Mouse (Mus musculus) left cerebral cortex, adult 18-20 months (tissue): ENCODE results near the gene Eif4e. TPM values are rescaled to one million over a fixed set of nuclear protein-coding genes. Genes with fewer than 3 reads are reported as not detected.
"Not testable (repeated sequence)": the region's sequence is repeated elsewhere in the genome, so short reads cannot be mapped to it uniquely, and the experiment has no call there.

Experiments used
- DNase-seq, 2 experiments: peaks; one replicate each; pipeline ENCODE4 v3.0.0; 2021 to 2022; ENCODE audit warnings: low spot score in 2 of 2, mixed read lengths in 1 of 2
- total RNA-seq, 2 experiments: library from RNA; stranded (reverse); gene quantifications; 2 replicates each; pipeline ENCODE4 v1.2.3; 2021

Gene Eif4e
- total RNA-seq, 2 experiments from 2014 or later, result 189 to 215 TPM

- DNase-seq, result no peak
Measured at GRCm38 (mm10) chr3:138515656-138516370, 10.2 kb upstream of the Eif4e start.

GRCm38 (mm10) chr3:138517881-138518280 lies 8.1 kb upstream of the Eif4e start:
- DNase-seq, result no peak

GRCm38 (mm10) chr3:138519218-138519617 lies 6.8 kb upstream of the Eif4e start:
- no peak for DNase-seq

- DNase-seq, result no peak
Measured at GRCm38 (mm10) chr3:138523956-138524355, 2.0 kb upstream of the Eif4e start.

- DNase-seq, result no peak
Measured at GRCm38 (mm10) chr3:138525494-138525893, 485 bp upstream of the Eif4e start.

DNA sequence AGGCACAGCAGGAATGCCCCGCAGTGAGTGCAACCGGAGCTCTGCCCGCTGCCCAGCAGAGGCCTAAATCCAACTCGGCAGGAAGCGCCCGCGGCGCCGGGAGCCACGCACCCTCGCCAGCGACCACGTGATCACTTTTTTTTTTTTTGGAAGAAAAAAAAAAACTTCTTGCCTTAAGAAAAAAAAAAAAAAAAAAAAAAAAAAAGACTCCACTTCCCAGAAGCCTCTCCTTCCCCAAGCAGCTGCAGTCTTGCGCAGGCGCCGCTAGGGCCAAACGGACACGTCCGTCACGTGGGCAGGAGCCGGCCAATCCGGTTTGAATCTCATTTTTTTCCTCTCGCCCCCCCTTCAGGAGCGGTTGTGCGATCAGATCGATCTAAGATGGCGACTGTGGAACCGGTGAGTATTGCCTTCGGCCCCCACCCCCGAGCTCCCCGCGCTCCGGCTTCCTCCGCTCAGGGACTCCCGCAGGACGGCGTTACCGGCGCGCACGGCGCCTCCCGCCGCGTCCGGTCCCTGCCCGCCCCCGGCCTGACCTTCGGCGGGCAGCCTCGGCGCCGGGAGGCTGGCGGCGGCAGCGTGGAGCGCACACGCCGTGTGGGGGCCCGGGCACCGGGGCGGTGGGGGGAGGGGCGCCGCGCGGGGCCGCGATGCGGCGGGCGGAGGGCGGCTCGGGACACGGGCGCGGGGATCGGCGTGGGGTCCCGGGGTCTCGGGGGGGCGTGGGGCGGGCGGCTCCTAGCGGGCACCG lies 1.1 kb downstream of the Eif4e start:
- DNase-seq, result peak; percentile 96 to 97

GRCm38 (mm10) chr3:138527667-138528231 lies 1.8 kb downstream of the Eif4e start:
- peak; percentile 44 to 51 for DNase-seq

DNA sequence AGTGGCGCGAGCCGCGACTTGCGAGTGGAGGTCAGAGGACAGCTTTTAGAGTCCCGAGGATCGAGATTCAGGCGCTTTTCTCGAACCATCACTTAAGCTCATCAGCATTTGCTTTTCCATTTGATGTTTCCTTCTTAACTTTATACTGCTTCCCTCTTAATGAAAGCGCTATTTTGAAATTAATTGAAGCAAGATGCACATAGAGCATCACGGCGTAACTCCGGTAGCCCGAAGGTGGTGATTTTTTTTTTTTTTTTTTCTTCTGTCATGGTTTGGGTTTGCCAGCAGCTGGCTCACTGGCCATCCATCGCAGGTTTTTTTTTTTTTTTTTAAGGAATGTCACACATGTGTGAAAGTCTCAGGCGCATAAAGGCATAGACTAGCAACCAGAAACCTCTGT lies 2.3 kb downstream of the Eif4e start:
- no peak for DNase-seq

DNA sequence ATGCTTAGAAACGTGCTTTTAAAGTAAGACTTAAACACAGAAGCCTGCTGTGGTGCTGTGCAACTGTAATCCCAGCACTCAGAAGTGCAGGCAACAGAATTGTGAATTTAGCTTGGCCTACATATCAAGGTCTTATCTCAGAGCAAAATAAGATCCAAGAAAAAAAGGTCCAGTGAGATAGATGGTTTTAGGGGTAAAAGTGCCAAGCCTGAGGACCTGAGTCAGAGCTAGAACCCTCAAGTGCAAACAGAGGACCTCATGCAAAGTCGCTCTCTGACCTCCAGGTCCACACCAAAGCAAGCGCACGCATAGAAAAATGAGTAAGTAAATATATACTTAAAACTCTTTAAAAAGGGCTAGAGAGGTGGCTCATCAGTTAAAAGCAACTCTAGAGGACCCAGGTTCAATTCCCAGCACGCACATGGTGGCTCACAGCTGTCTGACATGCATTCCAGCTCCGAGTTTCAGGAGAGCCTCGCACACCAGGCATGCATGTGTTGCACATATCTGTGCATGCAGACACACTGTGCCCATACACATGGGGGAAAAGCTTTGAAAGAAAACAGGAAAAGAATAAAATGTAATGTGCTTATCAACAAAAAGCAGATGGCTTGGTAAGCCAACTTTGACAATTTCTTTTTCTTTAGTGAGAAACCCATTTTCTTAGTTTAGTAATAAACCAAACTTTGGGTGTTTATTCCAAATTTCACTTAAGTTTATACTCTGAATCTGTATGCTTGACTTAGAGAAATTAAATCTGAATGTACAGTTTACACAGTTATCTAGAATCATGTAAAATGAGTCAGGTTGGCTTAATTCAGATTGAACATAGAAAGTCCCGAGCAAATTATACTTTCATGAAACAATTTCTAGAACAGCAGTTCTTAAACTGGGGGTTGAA lies 4.8 kb downstream of the Eif4e start:
- no peak for DNase-seq

DNA sequence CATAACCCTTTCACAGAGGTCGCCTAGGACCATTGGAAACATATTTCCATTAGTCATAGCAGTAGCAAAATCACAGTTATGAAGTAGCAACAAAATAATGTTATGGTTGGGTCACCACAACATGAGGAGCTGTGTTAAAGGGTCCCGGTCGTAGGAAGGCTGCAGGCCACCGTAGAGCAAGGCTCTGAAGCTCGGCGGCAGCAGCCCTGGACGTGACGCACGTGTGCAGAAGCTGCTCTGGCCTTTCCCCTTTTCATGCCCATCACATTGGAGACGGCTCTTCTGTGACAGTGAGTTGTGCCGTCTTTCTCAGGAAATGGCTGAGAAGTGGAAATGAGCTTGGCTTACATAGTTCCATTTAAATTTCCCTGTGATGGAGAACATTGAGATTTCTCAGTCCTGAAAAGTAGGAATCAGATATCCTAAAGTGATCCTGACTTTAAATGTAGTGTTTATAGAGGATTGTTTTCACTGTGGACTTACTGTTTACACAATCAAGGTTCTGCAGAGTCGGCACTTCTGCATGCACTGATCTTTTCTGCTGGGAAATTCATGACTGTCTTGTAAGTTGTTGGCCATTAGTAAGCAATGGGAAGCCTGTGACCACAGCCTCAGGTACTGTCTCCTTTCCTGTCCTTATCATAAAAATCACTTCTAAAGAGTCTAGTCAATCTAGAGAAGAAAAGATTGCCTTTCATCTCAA lies 5.7 kb downstream of the Eif4e start:
- no peak for DNase-seq

DNA sequence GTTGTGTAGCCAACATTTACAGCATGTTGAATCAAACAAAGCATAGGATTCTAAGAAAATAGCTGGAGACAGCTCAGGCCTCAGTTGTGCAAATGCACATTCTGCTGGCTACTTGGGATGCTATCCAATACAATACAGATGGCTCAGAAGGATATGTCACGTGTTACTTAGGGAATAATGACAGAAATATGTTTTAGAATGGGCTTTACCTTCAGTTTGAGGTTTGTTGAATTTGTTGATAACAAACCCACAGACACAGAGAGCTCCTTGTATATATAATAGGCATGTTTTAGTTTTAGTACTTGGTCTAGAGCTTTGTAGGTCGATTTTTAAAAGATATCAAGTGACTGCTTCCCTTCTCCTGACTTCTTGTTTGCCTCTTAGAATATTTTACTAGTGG lies 6.8 kb downstream of the Eif4e start:
- no peak for DNase-seq

- DNase-seq, result no peak
Measured at GRCm38 (mm10) chr3:138536031-138536430, 10.1 kb downstream of the Eif4e start.

- DNase-seq, result no peak
Measured at GRCm38 (mm10) chr3:138542621-138543020, 16.6 kb downstream of the Eif4e start.

DNA sequence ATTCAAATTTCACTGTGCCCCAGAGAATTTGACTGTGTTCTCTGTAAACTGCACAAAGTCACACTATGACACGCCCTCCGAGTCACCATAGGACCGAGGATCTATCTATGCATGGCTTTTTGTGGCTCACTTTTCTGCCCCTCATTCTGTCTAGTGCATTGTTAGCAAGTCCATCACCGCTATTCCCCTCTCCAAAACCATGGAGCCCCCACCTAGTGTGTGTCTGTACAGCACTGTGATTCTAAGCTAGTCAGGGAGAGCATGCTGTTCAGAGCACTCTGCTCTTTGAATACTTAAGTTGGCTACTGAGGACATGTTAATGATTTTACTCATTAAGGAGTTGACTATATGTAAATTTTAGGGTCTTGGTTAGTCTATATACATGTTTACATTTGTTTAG lies 18.1 kb downstream of the Eif4e start:
- DNase-seq, result no peak

GRCm38 (mm10) chr3:138546678-138547077 lies 20.7 kb downstream of the Eif4e start:
- DNase-seq, result peak in 1 of 2 experiments; percentile 14

DNA sequence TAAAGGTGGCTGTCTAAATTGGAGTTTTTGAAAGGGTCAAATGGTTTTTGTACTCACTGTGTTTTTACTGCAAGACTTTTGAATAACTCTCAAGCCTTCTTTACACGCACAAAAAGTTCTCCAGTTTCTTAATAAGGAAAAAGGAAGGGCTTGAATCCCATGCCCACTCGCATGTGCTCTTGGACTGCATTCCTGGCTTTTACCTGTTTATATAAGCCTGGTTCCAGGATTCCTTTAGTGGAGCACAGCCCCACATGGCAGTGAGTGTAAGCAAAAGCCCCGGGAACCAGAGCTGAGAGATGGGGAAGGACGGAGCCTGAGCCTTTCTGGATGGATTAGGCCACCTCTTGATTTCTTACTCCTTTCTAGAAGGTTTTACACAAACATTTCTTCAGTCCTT lies 23.1 kb downstream of the Eif4e start:
- DNase-seq, result no peak

DNA sequence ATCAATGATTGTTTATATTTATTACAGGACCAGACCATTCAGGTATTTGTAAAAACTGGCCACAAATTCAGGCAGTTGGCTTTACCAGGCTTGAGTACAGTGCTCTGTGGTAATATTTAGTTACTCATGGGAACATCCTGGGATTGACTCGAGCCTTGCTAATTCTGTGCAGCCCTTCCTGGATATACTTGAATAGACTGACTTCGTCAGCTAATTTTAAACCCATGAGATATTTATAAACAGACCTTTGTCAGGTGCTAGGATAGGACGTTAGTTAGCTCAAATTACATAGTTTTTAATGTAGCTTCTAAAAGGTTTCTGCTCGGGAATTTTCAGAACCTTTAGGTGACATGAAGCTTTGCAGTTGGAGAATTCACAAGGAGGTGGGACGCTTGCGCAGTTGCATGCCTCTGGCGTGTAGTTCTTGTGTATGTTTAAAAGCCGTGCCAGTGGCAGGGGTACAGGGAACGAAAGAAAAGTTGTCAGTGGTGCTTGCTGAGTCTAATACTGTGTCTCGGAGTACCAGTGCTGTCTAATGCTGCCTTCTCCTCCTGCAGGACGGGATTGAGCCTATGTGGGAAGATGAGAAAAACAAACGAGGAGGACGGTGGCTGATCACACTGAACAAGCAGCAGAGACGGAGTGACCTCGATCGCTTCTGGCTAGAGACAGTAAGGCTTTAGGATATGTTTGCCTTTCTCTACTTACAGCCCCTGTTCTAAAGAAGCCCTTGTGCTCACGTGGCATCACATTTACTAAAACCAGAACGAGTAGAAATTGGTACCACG lies 24.6 kb downstream of the Eif4e start:
- DNase-seq, result no peak

DNA sequence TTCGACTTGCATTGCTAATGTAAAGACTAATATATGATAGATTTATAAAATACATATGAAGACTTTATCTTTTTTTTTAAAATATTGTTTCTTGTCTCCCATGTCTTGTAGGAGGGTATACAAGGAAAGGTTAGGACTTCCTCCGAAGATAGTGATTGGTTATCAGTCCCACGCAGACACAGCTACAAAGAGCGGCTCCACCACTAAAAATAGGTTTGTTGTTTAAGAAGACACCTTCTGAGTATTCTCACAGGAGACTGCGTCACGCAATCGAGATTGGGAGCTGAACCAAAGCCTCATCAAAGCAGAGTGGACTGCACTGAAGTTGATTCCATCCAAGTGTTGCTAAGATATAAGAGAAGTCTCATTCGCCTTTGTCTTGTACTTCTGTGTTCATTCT lies 29.3 kb downstream of the Eif4e start:
- DNase-seq, result not testable (repeated sequence)

DNA sequence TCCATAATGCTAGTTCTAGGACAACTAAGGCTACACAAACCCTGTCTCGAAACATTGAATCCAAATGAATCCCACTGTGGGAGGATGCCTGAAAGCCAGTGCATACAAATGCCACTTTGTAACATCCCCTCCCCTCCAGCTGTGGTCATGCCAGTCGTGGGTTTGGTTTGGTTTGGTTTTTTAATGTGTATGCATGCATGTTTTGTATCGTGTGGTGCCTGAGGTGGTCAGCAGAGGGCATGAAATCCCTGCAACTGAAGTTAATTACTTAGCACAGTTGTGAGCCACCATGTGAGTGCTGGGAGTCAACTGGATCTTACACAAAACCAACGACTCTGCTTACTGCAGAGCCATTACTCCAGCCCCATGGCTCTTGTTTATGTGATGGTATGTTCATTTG lies 32.5 kb downstream of the Eif4e start:
- no peak for DNase-seq

- DNase-seq, result no peak
Measured at GRCm38 (mm10) chr3:138560242-138560641, 34.3 kb downstream of the Eif4e start.
